Mouse (Mus musculus) gastrocnemius, postnatal 4 days (tissue): Measurements from ENCODE around the gene Pex7. TPM values are rescaled to one million over a fixed set of nuclear protein-coding genes. Genes with fewer than 3 reads are reported as not detected.
A peak's percentile ranks its signal among the peaks of the same experiment; 100 is the strongest.
"Not testable (repeated sequence)": the region's sequence is repeated elsewhere in the genome, so short reads cannot be mapped to it uniquely, and the experiment has no call there.

Experiments used
- DNase-seq, 2 experiments: peaks; one replicate each; pipeline ENCODE4 v3.0.0; 2021 to 2022; ENCODE audit warnings: low spot score in 2 of 2, mixed read lengths in 2 of 2
- total RNA-seq, 2 experiments: library from RNA; stranded (reverse); gene quantifications; 2 replicates each; pipeline ENCODE4 v1.2.3; 2021

Pex7 gene
- total RNA-seq, 2 experiments from 2014 or later: 11.5 to 12.1 TPM

DNA sequence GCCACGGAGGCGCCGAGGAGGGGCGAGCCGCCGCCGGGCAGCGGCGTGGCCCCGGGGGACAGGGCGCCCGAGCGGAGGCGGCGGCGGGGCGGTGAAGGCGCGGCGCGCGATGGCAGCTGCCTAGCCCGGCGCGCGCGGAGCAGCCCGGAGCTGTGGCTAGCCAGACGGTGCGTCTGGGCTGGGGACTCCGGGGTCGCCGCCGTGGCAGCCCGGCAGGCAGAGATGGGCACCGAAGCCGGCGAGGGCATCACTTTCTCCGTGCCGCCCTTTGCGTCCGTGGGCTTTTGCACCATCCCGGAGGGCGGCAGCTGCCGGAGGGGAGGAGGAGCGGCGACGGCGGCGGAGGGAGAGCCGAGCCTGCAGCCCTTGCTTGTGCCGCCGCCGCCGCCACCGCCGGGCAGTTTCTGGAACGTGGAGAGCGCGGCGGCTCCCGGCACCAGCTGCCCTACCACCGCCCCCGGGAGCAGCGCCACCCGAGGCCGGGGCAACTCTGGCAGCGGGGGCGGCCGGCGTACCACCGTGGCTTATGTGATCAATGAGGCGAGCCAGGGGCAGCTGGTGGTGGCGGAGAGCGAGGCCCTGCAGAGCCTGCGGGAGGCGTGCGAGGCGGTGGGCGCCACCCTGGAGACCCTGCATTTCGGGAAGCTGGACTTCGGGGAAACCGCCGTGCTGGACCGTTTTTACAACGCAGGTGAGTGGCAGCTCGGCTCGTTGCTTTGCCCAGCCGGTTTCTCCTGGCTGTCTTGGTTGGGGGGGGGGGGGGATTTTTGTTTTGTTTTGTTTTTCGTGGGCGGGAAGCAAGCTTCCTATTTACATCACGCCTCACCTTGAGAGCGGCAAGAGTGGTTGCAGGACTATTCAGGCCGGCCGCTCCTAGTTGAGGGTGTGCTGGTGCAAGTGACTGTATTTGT, 27.1 kb upstream of the Pex7 start, which contains the start of gene Map3k5:
Gene Map3k5 (plus strand): TSS at position 89 of the 911 bp plus-strand sequence.
- DNase-seq: peak; percentile 28 to 52

DNA sequence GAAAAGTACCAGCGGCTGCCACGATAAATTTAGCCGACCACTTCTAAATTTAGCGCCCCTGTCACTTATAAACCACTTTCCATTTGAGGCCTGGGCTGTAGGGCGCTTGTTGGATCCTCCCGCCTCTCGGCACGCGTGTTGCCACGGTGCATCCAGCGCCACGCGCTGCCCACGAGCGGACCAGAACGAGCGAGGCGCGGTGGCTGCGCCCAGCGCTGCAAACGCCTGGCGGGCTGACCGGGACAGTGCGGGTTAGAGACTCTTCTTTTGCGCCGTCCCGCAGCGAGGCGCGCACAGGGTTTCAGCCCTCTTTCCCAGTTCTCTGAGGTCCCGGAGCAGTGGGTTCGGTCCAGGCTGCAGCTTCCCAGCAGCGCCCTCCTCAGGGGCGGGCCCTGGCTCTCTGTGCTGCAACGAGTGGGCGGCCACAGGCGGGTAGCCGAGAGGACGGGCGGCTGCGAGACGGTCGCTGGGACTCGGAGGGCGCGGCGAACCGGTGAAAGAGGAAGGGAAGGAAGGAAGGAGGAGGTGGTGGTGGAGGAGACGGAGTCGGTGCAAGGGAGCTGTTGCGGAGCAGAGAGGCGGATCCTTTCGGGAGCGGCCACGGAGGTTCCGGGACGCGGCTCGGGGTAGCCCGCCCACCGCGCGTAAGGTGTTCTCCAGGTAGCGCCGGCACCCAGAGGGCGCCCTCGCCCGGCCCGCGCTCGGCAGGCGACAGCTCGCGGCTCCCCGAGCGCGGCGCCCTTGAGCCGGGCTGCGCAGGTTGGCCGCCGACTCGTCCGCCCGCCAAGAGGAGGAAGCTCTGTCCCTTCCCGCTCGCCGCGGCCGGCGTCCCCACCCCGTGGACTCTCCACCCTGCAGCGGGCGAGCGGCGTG, 26.3 kb upstream of the Pex7 start:
- peak; percentile 46 to 73 for DNase-seq

DNA sequence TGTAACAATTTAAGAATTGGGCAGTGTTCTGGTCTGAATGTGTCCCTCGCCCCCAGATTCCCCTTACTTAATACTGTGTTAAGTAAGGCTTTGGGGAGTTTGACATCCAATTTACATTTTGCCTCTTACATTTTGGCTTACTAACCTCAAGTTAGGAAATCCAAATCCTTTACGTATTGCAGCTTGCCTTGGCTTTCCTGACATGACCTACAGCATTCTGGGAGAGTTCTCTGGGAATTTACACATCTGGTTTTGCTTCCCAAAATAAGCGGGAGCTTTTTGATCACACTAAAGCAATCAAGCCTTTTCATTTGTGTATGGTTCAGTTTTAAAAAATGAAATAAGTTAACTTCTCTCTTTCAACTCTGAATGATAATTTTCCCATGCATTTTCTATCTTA, 25.5 kb upstream of the Pex7 start:
- DNase-seq: no peak

DNA sequence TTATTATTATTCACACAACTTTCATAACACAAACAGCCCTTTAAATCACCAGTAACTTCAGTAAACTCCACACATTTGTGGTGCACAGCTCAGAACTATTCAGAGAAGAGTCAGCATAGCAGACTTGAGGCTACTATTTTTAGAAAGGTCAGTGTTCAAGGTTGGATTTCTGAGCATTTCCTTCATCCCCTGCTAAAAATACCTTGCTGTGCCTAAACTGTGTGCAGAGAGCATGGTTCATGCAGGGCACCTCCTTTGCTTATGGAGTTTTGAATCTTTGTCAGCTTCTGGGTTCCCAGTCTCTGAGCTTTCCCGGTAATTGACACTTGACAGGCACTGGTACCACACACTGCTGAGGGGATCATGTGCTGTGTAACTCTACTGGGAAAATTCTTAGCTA, 20.7 kb upstream of the Pex7 start:
- DNase-seq: no peak

DNA sequence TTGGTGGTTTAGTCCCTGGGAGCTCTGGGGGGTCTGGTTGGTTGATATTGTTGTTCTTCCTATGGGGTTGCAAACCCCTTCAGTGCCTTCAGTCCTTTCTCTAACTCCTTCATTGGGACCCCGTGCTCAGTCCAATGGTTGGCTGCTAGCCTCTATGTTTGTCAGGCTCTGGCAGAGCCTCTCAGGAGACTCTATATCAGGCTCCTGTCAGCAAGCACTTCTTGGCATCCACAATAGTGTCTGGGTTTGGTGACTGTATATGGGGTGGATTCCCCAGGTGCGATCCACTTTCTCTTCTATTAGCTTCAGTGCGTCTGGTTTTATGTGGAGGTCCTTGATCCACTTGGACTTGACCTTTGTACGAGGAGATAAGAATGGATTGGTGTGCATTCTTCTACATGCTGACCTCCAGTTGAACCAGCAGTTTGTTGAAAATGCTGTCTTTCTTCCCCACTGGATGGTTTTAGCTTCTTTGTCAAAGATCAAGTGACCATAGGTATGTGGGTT, 19.0 kb upstream of the Pex7 start:
- DNase-seq: not testable (repeated sequence)

DNA sequence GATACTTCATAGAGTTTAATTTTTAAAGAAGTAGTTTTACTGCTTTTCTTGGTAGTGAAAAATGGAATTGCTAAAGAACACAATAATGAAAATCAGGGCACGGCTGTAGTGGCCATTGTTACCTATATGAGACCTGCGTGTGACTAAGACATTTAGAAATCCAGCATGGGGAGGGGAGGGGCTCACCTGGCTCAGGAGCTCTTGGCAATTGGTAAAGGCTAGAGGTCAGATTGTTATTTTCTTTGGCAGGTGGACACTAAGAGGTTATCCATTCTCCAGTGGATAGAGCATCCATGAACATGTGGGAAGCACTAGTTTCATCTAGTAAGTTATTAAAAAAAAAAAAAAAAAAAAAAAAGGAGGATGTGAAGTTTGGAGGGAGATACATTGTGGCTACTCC, 16.8 kb upstream of the Pex7 start:
- DNase-seq: no peak

DNA sequence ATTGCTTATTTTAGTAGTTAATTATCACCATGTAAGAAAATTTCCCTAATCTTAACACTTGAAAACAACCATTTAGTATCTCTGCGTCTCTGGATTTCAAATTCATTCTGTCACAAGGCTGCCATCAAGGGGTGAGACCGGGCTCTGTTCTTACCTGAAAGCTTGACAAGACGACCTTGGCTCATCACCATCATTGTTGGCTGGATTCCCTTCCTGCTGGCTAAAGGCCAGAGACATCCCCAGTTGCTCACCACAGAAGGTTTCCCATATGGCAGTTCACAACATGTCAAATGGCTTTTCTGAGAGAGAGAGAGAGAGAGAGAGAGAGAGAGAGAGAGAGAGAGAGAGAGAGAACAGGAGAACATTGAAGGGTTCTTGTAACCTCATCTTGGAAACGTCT, 14.9 kb upstream of the Pex7 start:
- no peak for DNase-seq

DNA sequence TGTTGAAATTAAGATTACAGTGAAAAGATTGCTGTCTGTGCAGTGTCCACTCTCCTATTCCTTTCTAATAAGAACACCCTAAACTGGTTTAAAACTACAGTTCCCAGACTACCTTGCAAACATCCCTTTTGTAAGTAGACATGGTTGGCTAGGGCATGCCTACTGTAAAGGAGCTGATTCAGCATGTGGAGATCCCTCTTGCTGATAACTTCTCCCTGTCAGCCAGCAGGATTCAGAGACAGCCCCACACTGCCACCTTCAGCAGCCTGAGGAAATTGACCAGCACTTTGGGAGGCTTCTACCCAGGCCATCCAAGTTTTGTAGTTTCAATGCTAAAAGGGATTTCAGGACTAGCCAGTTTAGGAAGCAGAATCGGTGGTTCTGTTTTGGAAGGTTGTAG, 7.8 kb upstream of the Pex7 start:
- DNase-seq: peak in 1 of 2 experiments; percentile 36

DNA sequence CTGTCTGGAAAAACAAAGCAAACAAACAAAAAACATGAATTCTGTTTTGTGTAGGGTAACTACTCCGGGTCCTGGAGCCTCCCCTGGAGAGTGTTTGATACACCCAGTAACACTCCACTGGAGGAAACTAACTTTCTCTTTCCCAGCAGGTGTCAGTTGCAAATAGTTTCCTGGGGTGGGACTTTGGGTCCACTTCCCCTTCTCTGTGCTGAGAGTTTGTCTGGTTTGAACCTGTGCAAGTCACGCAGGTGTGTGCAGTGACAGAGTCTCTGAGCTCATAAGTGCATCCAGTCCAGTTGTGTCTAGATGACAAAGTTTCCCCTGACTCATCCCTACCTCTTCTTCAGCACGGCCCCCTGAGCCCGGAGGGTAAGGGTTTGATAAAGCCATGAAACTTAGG, 6.3 kb upstream of the Pex7 start:
- DNase-seq: no peak

DNA sequence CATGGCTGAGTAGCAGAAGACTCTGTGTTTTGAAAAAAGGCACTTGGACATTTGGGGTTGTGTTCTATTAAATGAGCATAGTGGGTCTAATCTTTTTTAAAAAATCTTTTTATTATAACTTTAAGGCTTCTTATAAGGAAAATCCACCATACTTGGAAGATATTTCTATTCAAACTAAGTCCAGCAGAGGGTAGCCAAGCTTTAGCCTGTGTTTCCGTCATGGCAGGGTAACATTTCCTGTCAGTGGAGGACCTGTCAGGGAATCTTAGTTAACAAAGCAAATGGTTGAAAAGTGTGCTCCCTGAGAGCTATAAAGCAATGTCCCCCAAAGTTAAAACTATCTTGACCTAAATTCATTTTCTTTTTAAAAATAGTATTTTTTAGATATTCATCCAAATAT, 4.1 kb upstream of the Pex7 start:
- no peak for DNase-seq

DNA sequence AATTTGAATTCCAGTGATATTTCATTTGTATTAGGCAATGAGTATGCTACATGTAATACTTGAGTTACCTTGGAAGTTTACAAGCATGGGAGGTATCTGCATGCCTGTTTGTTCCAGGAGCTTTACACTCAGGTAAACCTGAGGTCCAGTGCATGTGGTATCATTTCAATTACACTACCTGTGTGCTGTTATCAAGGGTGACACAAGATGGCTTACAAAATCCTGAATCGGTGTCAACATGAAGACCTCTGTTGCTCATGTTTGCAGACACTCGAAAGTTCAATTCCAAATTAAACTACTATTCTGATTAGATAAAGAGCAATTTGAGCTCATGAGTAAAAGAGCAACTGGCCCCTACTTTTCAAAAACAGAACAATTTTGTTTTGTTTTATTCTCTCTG, 3.0 kb upstream of the Pex7 start:
- no peak for DNase-seq

DNA sequence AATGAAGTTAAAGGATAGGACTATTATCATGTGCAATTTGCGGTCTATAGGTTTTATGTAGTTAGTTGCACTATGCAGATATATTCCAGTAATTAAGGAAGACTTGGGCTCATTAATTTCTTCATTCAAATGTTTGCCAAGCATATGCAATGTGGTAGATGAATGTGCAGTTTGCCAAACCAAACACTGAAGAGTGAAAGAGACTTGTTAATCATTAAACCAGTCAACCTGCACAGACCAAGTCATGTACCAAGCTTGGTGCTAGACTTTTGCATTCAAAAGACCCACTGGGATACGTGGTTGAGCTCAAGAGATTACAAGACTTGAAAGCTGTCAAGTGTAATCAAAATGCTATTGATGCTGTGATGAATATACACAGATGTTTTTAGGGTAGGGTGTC, 587 bp upstream of the Pex7 start:
- DNase-seq: no peak

DNA sequence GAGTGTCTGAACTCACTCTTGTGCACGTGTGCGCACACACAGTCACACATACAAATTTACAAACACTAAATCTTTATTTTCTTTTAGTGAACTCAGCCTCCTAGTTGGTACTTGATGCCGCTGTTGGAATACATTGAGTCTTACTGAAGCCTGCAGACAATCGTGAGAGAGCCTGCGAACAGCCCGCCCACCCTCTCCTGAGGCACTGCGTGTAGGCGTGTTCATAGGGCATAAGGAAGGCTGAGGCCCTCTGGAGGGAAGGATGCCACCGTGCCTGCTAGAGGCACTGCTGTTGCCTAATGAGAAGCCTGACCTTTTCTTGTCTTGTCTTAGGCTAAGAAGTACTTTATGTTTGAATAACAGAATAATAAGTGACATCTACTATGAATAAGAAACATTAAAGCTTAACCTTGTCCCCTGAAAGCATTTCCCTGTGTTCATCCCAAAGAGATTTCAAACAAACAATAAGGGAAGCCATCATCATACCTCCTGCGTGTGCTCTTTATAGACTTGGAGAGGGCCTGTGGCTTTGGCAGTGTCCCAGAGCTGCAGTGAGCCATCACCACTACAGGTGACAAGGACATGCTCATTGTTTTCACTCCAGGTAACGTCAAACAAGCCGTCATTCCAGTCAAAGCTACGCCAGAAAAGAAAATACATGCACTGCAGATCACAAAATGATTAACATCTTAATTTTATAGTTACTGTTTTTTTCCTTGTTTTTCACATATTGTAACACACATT, 3.2 kb downstream of the Pex7 start:
- no peak for DNase-seq

DNA sequence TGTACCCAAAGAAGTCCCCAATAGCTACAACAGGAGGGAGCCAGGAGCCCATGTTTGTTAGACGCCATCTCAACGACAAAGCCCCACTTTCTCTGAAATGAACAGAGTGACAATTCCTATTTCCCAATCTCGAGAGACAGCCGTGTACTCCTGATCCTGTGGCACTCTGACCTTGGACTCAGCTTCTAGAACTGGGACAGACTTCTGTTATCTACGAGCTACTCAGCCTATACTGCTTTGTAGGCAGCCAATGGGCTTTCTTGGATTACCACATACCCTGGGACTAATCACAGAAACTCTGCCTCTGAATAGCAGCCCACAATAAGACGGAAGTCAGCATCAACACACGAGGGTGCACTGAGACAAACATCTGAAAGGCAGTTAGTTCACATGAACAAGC, 5.5 kb downstream of the Pex7 start:
- DNase-seq: no peak

DNA sequence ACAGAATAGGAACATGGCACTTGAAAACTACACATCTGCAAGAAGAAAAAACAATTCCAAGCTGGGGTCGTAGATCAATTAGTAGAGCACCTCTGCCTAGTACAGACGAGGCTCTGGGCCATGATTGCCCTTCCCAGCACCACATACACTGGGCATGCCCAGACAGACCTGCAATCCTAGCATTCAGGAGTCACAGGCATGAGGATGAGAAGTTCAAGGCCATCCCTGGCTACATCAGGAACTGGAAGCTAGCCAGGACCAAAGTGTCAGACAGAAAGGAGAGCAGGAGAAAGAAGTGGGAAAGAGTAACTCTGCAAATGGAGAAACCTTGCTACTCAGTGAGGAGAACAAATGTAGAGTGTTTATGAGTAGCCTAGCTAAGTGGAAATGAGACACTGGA, 7.3 kb downstream of the Pex7 start:
- DNase-seq: no peak

DNA sequence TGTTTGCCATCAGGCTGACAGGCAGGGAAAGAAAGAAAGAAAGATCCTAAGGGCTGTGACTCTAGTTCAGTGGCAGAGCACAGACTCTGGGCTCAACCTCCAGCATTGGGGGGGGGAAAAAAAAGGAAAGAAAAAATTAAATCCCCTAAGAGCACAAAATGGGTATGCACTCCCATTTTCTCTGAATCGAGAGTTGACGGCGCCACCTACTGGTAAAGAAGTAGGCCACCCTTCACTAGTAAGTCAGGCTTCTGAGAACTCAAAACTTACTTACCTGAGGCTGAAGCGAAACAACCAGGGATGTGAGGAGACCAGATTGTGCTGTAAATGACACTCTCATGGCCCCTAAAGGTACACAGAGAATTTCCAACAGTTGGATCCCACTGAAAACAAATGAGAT, 13.5 kb downstream of the Pex7 start:
- peak in 1 of 2 experiments; percentile 29 for DNase-seq

DNA sequence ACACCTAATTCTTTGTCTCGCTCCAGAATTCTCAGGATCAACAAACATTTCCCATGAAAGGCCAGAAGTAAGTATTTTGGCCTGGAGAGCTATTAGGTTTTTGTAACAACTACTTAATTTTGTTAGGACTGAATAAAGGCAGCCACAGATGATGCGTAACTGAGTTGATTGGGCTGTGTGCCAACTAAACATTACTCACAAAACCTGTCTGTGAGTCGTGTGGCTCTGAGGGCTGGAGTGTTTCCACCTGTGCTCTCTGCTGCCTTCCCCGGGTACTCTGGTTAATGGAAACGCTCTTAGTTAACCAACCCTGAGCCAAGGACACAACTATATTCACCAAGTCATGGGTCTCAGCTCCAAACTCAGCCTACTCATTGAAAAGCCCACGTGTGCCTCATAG, 14.3 kb downstream of the Pex7 start:
- no peak for DNase-seq

DNA sequence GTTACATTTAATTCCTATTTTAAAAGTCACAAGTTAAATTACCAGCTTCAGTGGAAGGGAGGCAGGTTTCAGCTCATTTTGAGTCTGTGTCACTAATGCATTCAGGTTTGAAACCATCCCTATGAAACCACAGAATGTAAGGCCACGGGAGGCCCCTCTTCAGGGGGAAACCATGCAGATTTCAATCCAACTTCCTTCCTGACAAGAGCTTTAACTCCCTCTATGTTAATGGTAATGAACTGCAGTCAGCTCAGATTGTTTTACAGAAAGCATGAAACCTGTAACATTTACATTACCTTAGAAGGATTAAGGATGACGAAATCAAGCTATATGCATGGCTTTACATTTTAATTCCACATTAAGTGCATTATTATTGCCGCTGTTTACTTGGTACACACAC, 15.8 kb downstream of the Pex7 start:
- no peak for DNase-seq

DNA sequence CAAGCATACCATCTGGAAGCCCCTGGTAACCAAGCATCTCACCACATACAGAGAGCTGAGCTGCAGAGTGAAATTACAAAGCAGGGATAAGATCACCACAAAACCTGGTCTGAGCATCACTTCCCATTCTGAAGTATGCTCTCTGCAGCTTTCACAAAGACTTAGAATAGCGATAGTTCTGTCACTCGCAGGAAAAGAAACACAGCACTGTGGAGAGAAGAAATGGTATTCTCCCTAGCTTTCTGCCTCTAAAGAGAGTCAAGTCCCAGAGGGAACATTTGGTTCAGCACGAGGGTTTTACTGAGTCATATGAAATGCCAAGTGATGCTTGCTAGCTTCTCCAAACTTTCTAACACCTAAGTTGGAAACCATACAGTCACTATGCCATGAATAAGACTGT, 17.6 kb downstream of the Pex7 start:
- DNase-seq: no peak

DNA sequence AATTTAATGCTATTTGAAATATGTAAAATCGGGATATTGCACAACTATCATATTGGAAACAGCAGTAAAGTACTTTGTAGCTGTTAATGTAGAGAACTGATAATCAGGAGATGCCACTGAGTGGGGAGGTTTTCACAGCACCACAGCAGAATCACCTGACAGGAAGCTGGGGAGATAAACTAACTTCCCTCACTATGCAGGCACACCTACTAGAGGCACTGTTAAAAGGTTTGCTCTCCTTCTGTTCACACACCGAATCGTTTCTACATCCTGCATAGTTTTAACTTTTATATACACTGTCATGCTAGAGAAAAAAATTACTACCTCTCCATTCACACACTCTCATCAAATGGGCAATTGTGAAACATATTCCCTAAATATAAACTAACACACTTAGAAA, 21.2 kb downstream of the Pex7 start:
- no peak for DNase-seq

DNA sequence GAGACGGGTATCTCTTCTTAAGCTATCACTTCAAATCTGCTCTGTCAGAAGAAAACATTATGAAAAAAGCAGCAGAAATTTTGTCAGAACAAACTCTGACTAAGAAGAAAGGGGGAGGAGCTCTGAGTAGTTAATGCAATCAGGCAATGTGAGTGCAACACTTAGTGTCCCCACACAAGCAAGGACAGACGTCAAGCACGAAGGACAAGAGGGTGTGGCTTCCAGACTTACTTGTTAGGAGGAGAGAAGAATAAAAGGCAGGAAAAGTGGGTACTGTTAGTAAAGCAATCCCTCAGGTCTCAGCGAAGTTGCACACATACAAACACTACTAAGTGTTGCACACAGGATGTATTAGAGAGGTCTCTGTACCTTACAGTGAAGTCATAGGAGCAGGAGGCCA, 23.1 kb downstream of the Pex7 start:
- no peak for DNase-seq
